Mouse (Mus musculus) spleen, postnatal 10 days (tissue): ENCODE results near the gene Map3k14.
"Not testable (repeated sequence)": the region's sequence is repeated elsewhere in the genome, so short reads cannot be mapped to it uniquely, and the experiment has no call there.

Source experiments
- DNase-seq, 2 experiments: peaks; one replicate each; pipeline ENCODE4 v3.0.0; 2021 to 2022; ENCODE audit warnings: low spot score in 2 of 2

Map3k14 gene

GRCm38 (mm10) chr11:103267346-103268219, at the start of gene Map3k14:
Map3k14 (minus strand) TSS chr11:103267472.
- DNase-seq: peak; percentile 91 to 97

GRCm38 (mm10) chr11:103315379-103315778, 48.1 kb upstream of the Map3k14 start:
- DNase-seq: no peak

- DNase-seq: no peak
Observed at GRCm38 (mm10) chr11:103314736-103315374, 47.6 kb upstream of the Map3k14 start.

- no peak for DNase-seq
Observed at GRCm38 (mm10) chr11:103313542-103313941, 46.3 kb upstream of the Map3k14 start.

- no peak for DNase-seq
Observed at GRCm38 (mm10) chr11:103312655-103313255, 45.5 kb upstream of the Map3k14 start.

GRCm38 (mm10) chr11:103311960-103312611, 44.8 kb upstream of the Map3k14 start:
- DNase-seq: peak in 1 of 2 experiments; percentile 35

- DNase-seq: no peak
Observed at GRCm38 (mm10) chr11:103309956-103310574, 42.8 kb upstream of the Map3k14 start.

GRCm38 (mm10) chr11:103307910-103308309, 40.6 kb upstream of the Map3k14 start:
- DNase-seq: peak in 1 of 2 experiments; percentile 46

- peak in 1 of 2 experiments; percentile 37 for DNase-seq
Observed at GRCm38 (mm10) chr11:103304525-103304924, 37.3 kb upstream of the Map3k14 start.

- DNase-seq: no peak
Observed at GRCm38 (mm10) chr11:103294772-103295171, 27.5 kb upstream of the Map3k14 start.

- no peak for DNase-seq
Observed at GRCm38 (mm10) chr11:103294066-103294465, 26.8 kb upstream of the Map3k14 start.

- no peak for DNase-seq
Observed at GRCm38 (mm10) chr11:103292890-103293287, 25.6 kb upstream of the Map3k14 start.

- no peak for DNase-seq
Observed at GRCm38 (mm10) chr11:103292152-103292889, 25.0 kb upstream of the Map3k14 start.

GRCm38 (mm10) chr11:103290841-103291240, 23.6 kb upstream of the Map3k14 start:
- DNase-seq: not testable (repeated sequence)

- no peak for DNase-seq
Observed at GRCm38 (mm10) chr11:103288291-103288963, 21.2 kb upstream of the Map3k14 start.

GRCm38 (mm10) chr11:103286910-103287309, 19.6 kb upstream of the Map3k14 start:
- DNase-seq: no peak

GRCm38 (mm10) chr11:103285951-103286350, 18.7 kb upstream of the Map3k14 start:
- DNase-seq: peak in 1 of 2 experiments; percentile 25

- no peak for DNase-seq
Observed at GRCm38 (mm10) chr11:103285276-103285675, 18.0 kb upstream of the Map3k14 start.

GRCm38 (mm10) chr11:103281784-103282183, 14.5 kb upstream of the Map3k14 start:
- no peak for DNase-seq

GRCm38 (mm10) chr11:103276450-103276849, 9.2 kb upstream of the Map3k14 start:
- no peak for DNase-seq
